Mouse (Mus musculus): ENCODE measurements around the gene C330021F23Rik. TPM values are rescaled to one million over a fixed set of nuclear protein-coding genes. Genes with fewer than 3 reads are reported as not detected.
A peak's percentile ranks its signal among the peaks of the same experiment; 100 is the strongest.
"Not testable (repeated sequence)": the region's sequence is repeated elsewhere in the genome, so short reads cannot be mapped to it uniquely, and the experiment has no call there.

Gene C330021F23Rik
- polyA plus RNA-seq, 1 experiment from 2014 or later = 8.4 TPM

GRCm38 (mm10) chr8:3569784-3570183, 2.0 kb downstream of the C330021F23Rik start:
- DNase-seq (ENCODE audit: extremely low spot score, low spot score) = no peak
- H3K9me3 ChIP-seq = no peaks in the 10 kb centered on the region

GRCm38 (mm10) chr8:3574546-3574945, 6.8 kb downstream of the C330021F23Rik start:
- peaks cover 3% of the 10 kb centered on the region for H3K36me3 ChIP-seq (replicated peaks)
- H3K9me3 ChIP-seq = no peaks in the 10 kb centered on the region
- 95% methylated on average over 3 of the region's 3 CpGs for WGBS
- no peak overlapping the region for H3K27ac ChIP-seq
- DNase-seq (ENCODE audit: extremely low spot score, low spot score) = no peak
- H3K4me1 ChIP-seq = no peaks in the 10 kb centered on the region; the same call in 1 of the 2 replicates
- H3K27me3 ChIP-seq (ENCODE audit: poor library complexity, severe bottlenecking) = no peaks in the 10 kb centered on the region
- no peak overlapping the region for H3K4me3 ChIP-seq

More at GRCm38 (mm10) chr8:3569784-3570183, 2.0 kb downstream of the C330021F23Rik start:
- Histone ChIP-seq H3K4me3 (peak overlapping the region; percentile 55; the same call in 1 of the 2 replicates), H3K4me1 (peaks cover 27% of the 10 kb centered on the region), H3K27ac (no peak overlapping the region), H3K27me3 (ENCODE audit: poor library complexity, severe bottlenecking) (no peaks in the 10 kb centered on the region), H3K36me3 (replicated peaks) (peaks cover 5% of the 10 kb centered on the region)
- 93% methylated on average over 5 of the region's 5 CpGs for WGBS

GRCm38 (mm10) chr8:3576211-3576960, 8.6 kb downstream of the C330021F23Rik start:
- H3K27ac ChIP-seq = no peak overlapping the region
- no peak overlapping the region for H3K4me3 ChIP-seq
- no peaks in the 10 kb centered on the region for H3K9me3 ChIP-seq
- WGBS = 82% methylated on average over 15 of the region's 15 CpGs
- DNase-seq (ENCODE audit: extremely low spot score, low spot score) = no peak
- H3K27me3 ChIP-seq (ENCODE audit: poor library complexity, severe bottlenecking) = no peaks in the 10 kb centered on the region
- H3K4me1 ChIP-seq = no peaks in the 10 kb centered on the region
- H3K36me3 ChIP-seq (replicated peaks) = no peaks in the 10 kb centered on the region

GRCm38 (mm10) chr8:3579390-3580364, 11.9 kb downstream of the C330021F23Rik start:
- Histone ChIP-seq H3K4me3 (no peak overlapping the region), H3K9me3 (no peaks in the 10 kb centered on the region), H3K36me3 (replicated peaks) (no peaks in the 10 kb centered on the region), H3K4me1 (no peaks in the 10 kb centered on the region), H3K27ac (no peak overlapping the region), H3K27me3 (ENCODE audit: poor library complexity, severe bottlenecking) (no peaks in the 10 kb centered on the region)
- DNase-seq (ENCODE audit: extremely low spot score, low spot score) = no peak
- 84% methylated on average over 9 of the region's 9 CpGs for WGBS

GRCm38 (mm10) chr8:3581961-3582360, 14.2 kb downstream of the C330021F23Rik start:
- not testable (repeated sequence) for H3K9me3 ChIP-seq; DNase-seq (ENCODE audit: extremely low spot score, low spot score); H3K36me3 ChIP-seq (replicated peaks); H3K4me3 ChIP-seq; H3K4me1 ChIP-seq; H3K27ac ChIP-seq
- 86% methylated on average over 2 of the region's 3 CpGs for WGBS
- H3K27me3 ChIP-seq (ENCODE audit: poor library complexity, severe bottlenecking) = peaks cover 14% of the 10 kb centered on the region

- H3K36me3 ChIP-seq (replicated peaks) = no peaks in the 10 kb centered on the region
- H3K9me3 ChIP-seq = no peaks in the 10 kb centered on the region
- 82% methylated on average over 2 of the region's 2 CpGs for WGBS
- DNase-seq (ENCODE audit: extremely low spot score, low spot score) = no peak
- H3K27me3 ChIP-seq (ENCODE audit: poor library complexity, severe bottlenecking) = peaks cover 33% of the 10 kb centered on the region
- H3K4me1 ChIP-seq = peaks cover 18% of the 10 kb centered on the region
- no peak overlapping the region for H3K27ac ChIP-seq
- no peak overlapping the region for H3K4me3 ChIP-seq
Measured at GRCm38 (mm10) chr8:3586452-3586851, 18.7 kb downstream of the C330021F23Rik start.

GRCm38 (mm10) chr8:3586993-3587390, 19.2 kb downstream of the C330021F23Rik start, which contains the start of gene Camsap3:
Gene Camsap3, plus strand, starts transcription at chr8:3587293.
- 16% methylated on average over 7 of the region's 7 CpGs for WGBS
- peak within 1 kb of the TSS; percentile 96 for H3K4me3 ChIP-seq
- no peaks in the 10 kb centered on the region for H3K36me3 ChIP-seq (replicated peaks)
- peaks cover 33% of the 10 kb centered on the region for H3K27me3 ChIP-seq (ENCODE audit: poor library complexity, severe bottlenecking)
- H3K27ac ChIP-seq = peak within 1 kb of the TSS; percentile 90
- no peaks in the 10 kb centered on the region for H3K9me3 ChIP-seq
- no peak for DNase-seq (ENCODE audit: extremely low spot score, low spot score)
- H3K4me1 ChIP-seq = peaks cover 18% of the 10 kb centered on the region

GRCm38 (mm10) chr8:3587391-3588257, 19.8 kb downstream of the C330021F23Rik start:
- peak overlapping the region; percentile 96 for H3K4me3 ChIP-seq
- peak overlapping the region; percentile 90 for H3K27ac ChIP-seq
- H3K27me3 ChIP-seq (ENCODE audit: poor library complexity, severe bottlenecking) = peaks cover 33% of the 10 kb centered on the region
- H3K9me3 ChIP-seq = no peaks in the 10 kb centered on the region
- no peaks in the 10 kb centered on the region for H3K36me3 ChIP-seq (replicated peaks)
- peaks cover 18% of the 10 kb centered on the region for H3K4me1 ChIP-seq
- peak; percentile 68 for DNase-seq (ENCODE audit: extremely low spot score, low spot score)
- WGBS = under 1% methylated on average over 77 of the region's 77 CpGs

GRCm38 (mm10) chr8:3588258-3588633, 20.5 kb downstream of the C330021F23Rik start:
- peak overlapping the region; percentile 96 for H3K4me3 ChIP-seq
- DNase-seq (ENCODE audit: extremely low spot score, low spot score) = peak; percentile 29
- 2% methylated on average over 11 of the region's 11 CpGs for WGBS

GRCm38 (mm10) chr8:3593470-3593869, 25.7 kb downstream of the C330021F23Rik start:
- WGBS = 80% methylated on average over 3 of the region's 3 CpGs
- DNase-seq (ENCODE audit: extremely low spot score, low spot score) = no peak
- Histone ChIP-seq H3K4me3 (no peak overlapping the region), H3K4me1 (peaks cover 14% of the 10 kb centered on the region), H3K9me3 (no peaks in the 10 kb centered on the region), H3K36me3 (replicated peaks) (peaks cover 11% of the 10 kb centered on the region), H3K27me3 (ENCODE audit: poor library complexity, severe bottlenecking) (peaks cover 6% of the 10 kb centered on the region; the same call in 1 of the 2 replicates), H3K27ac (no peak overlapping the region)

More at GRCm38 (mm10) chr8:3588258-3588633, 20.5 kb downstream of the C330021F23Rik start:
- peak overlapping the region; percentile 90 for H3K27ac ChIP-seq
- peaks cover 19% of the 10 kb centered on the region for H3K4me1 ChIP-seq
- no peaks in the 10 kb centered on the region for H3K9me3 ChIP-seq
- H3K27me3 ChIP-seq (ENCODE audit: poor library complexity, severe bottlenecking) = peaks cover 33% of the 10 kb centered on the region
- H3K36me3 ChIP-seq (replicated peaks) = no peaks in the 10 kb centered on the region

- 86% methylated on average over 2 of the region's 2 CpGs for WGBS
- no peaks in the 10 kb centered on the region for H3K9me3 ChIP-seq
- no peak overlapping the region for H3K4me3 ChIP-seq
- peaks cover 21% of the 10 kb centered on the region for H3K36me3 ChIP-seq (replicated peaks)
- DNase-seq (ENCODE audit: extremely low spot score, low spot score) = no peak
- no peaks in the 10 kb centered on the region for H3K27me3 ChIP-seq (ENCODE audit: poor library complexity, severe bottlenecking)
- H3K27ac ChIP-seq = no peak overlapping the region
- peaks cover 7% of the 10 kb centered on the region for H3K4me1 ChIP-seq
Measured at GRCm38 (mm10) chr8:3594466-3594865, 26.7 kb downstream of the C330021F23Rik start.

GRCm38 (mm10) chr8:3598054-3598453, 30.3 kb downstream of the C330021F23Rik start:
- Histone ChIP-seq H3K9me3 (no peaks in the 10 kb centered on the region), H3K4me3 (no peak overlapping the region), H3K27ac (no peak overlapping the region), H3K36me3 (replicated peaks) (peaks cover 53% of the 10 kb centered on the region), H3K4me1 (peaks cover 7% of the 10 kb centered on the region), H3K27me3 (ENCODE audit: poor library complexity, severe bottlenecking) (no peaks in the 10 kb centered on the region)
- 76% methylated on average over 3 of the region's 3 CpGs for WGBS
- no peak for DNase-seq (ENCODE audit: extremely low spot score, low spot score)
